Mouse (Mus musculus): ENCODE results near the gene Vmn2r92.
"Not testable (repeated sequence)": the region's sequence is repeated elsewhere in the genome, so short reads cannot be mapped to it uniquely, and the experiment has no call there.

The Vmn2r92 gene

DNA sequence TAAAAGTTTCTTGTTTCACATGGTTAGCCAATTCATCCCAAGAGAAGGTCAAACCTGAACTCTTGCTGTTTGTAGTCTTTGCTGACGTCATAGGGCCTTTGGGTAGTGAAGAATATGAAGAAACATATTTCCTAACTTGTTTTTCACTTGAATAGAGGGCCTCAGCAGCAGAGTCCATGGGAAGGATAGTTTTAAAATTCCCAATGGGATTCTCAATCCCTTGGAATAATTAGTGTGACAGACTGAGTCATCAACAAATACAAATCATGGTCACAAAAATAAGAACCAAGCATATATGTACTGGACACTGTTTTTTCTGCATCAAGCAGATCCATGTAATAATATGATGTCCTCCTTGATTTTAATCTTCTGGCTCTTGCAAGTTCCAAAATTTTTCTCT is at the start of gene Vmn2r92:
Vmn2r92 (plus strand) TSS at position 301 of the 400 bp plus-strand sequence.
- DNase-seq, result not testable (repeated sequence)

DNA sequence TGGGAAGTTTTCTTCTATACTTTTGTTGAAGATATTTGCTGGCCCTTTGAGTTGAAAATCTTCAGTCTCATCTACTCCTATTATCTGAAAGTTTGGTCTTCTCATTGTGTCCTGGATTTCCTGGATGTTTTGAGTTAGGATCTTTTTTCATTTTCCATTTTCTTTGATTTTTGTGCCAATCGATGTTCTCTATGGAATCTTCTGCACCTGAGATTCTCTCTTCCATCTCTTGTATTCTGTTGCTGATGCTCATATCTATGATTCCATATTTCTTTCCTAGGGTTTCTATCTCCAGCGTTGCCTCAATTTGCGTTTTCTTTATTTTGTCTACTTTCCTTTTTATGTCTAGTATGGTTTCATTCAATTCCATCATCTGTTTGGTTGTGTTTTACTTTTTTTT is 49.4 kb upstream of the Vmn2r92 start:
- DNase-seq, result not testable (repeated sequence)

DNA sequence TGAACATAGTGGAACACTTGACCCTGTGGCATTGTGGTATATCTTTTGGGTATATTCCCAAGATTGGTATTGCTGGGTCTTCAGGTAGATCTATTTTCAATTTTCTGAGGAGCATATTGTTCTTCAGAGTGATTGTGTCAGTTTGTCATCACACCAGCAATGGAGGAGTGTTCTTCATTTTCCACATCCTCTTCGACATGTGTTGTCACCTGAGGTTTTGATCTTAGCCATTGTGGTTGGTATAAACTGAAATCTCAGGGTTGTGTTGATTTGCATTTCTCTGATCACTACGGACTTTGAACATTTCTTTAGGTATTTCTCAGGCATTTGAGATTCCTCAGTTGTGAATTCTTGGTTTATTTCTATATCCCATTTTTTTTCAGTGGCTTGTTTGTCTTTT is 9.5 kb downstream of the Vmn2r92 start:
- not testable (repeated sequence) for DNase-seq

DNA sequence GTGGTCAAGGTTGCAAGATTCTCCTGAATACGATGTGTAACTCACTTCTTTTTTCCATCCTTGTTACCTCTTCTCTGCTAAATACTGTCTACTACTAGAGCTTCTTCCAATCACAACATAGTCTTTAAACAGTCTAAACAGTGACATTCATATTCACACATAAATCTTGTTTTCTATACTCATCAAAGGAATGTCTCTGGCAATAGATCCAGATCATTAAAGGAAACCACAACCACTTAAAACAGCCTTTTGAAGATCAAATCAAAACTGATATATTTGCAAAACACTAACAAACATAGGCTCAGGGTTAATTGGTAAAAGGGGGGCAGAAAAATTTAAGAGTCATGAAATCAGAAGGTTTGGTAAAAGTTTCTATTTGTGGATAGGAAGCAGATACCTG is 38.0 kb downstream of the Vmn2r92 start:
- DNase-seq, result no peak

DNA sequence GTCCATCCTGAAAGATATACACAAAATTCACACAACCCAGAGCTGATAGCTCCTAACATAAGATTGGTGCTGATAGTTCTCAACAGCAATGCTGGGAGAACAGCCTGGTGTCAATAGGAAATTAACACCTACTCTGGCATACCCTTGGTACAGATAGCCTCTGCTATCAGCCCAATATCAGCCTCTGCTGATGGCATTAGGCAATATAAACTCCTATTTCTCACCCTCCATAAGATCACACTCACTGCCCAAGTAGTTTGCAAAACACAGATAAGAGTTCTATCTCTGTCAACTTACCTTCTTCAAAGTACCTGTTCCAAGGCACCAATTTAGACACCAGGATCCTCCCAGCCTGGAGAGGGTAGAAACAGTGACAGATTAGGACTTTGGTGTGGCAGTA is 69.6 kb downstream of the Vmn2r92 start:
- no peak for DNase-seq

DNA sequence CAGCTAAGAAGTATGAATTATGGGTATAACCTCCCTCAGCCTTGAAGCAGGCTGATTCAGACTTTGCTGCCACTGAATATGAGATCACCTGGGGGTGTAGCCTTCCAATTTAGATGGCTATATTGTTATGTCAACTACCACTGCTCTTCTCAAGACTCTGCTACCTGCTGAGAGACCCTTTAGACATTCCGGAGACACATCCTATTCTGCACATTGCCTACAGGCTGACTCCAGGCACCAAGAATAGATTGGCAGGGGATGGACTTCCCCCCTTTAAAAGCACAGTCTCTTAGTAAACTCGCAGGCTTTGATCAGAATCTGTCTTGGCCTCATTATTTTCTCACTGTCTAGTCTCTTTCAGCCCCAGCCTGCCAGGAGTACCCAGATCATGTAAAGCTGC is 80.3 kb downstream of the Vmn2r92 start:
- no peak for DNase-seq

DNA sequence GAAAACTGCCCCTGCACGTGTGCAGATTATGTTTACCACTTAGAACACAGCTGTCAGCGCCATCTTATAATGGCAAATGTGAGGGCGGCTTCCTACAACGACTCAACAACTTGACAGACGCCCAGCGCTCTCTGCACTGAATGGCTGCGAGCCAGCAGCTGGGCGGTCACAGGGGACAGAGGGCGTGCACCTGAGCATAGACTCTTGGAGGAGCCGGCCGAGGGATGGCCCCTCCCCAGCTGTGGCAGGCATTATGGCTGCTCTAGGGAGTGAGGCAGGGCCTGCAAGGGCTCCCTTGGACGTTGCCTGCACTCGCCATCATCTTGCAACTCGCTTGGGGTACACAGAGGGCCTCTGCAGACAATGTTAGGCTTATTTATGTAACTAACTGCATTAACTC is 85.2 kb downstream of the Vmn2r92 start:
- no peak for DNase-seq
